Mouse (Mus musculus) ovary, postnatal 10 days (tissue): ENCODE results near the gene Olfr1.

Experiments used
- DNase-seq: peaks from one replicate; pipeline ENCODE4 v3.0.0; 2022; ENCODE audit warnings: low spot score

Olfr1 gene

GRCm38 (mm10) chr11:73399514-73399913 is at the start of gene Olfr1:
TSS of gene Olfr1 (minus strand) at chr11:73399614.
- no peak for DNase-seq

DNA sequence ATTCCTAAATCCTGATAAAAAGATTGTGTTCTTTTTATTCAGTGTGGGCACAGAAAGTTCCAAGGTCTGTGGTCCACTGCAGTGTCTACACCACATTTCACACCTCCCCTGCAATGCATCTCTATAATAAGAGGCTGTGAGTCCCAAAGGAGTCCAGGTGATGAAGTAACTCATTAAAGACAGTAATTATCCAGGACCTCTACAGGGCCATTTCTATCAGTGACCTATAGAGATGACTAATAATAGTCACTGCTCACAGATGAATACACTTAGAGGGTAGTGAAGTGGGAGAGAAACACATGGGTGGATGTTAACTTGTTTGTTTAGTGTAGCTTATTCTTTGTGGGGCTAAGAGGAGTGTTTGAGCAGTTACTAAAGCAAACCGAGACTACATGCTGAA is 29.0 kb upstream of the Olfr1 start, which contains the start of gene Olfr378:
Gene Olfr378 (minus strand): TSS at position 101 of the 400 bp plus-strand sequence.
- no peak for DNase-seq

GRCm38 (mm10) chr11:73395374-73395773 is 4.0 kb downstream of the Olfr1 start:
- DNase-seq: no peak

DNA sequence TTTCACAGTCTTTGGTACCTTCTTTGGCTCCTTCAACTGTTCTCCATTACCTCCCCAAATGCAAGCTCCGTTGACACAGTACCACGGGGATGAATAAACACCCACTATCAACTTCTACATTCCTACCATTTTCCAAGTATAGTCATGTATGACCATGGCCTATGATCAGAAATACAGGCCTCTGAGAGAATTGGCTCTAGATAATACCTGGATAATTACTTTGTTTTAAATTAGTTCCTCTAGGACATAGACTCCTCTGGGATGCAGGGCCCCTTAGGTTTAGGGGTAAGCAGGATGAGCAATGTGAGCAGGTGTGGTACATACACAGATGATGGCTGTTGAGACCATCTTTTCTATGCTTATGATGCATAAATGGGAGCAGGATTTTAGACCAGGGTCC is 28.5 kb downstream of the Olfr1 start, which contains the start of gene Olfr376:
Gene Olfr376 (plus strand): TSS at position 301 of the 400 bp plus-strand sequence.
- DNase-seq: no peak

- no peak for DNase-seq
Observed at GRCm38 (mm10) chr11:73350483-73350882, 48.9 kb downstream of the Olfr1 start, which contains the start of gene Olfr20. TSS of gene Olfr20 (plus strand) at chr11:73350783.
